Mouse (Mus musculus) embryonic fibroblast, embryonic 13.5 days (primary cell): ENCODE measurements at regions not wholly inside any gene's neighbourhood (a gene's known extent, or its start where the extent isn't known, plus 50 kb on each side); places are given as distances from the start of the nearest gene placed in this dataset.

Source experiments
- CTCF ChIP-seq: IDR thresholded peaks from 2 replicates; pipeline ENCODE4 v1.5.1; 2011; ENCODE audit warnings: mild to moderate bottlenecking, control low read depth, low read length, moderate library complexity, borderline replicate concordance; ENCODE audit not compliant: insufficient read depth
- POLR2A ChIP-seq: IDR thresholded peaks from 2 replicates; pipeline ENCODE4 v1.6.1; 2011; ENCODE audit warnings: low read depth, mild to moderate bottlenecking, control low read depth, low read length, moderate library complexity

GRCm38 (mm10) chr8:73618946-73619345, 265.6 kb upstream of the Large1 start:
- TF ChIP-seq POLR2A (no peak), CTCF (no peak)
